Comparison of ENCODE assay signal across 20 mouse cellular contexts in the genomic region with DNA sequence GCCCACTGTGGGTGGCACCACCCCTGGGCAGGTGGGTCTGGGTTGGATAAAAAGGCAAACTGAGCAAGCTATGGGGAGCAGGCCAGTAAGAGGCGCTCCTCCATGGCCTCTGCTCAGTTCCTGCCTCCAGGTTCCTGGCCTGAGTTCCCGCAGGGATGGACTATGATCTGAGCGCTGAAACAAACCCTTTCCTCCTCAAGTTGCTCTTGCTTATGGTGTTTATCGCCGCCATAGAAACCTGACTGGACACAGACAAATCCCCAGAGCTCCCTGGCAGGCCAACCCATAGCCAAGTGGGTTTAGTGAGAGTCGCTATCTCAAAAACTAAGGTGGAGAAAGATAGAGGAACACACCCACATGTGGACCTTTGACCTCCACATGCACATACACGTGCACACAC.
DNase-seq lines count a peak whose midpoint lies in the region; ATAC-seq and TF ChIP-seq lines count a peak whose summit lies in the region.
"Had no signal": no experiment of that assay in that cellular context is flagged by ENCODE, and none has a peak within 500 bp of the region (broad histone marks: within the 10 kb centered on the region; RNA-seq: fewer than 3 reads in every experiment).

No protein-coding gene starts in this region.

- no peak for TF ChIP-seq POLR2A in liver, adult 2 months (IDR thresholded peaks at IDR 0.05; ENCODE audit: extremely low read depth, insufficient read depth, low read length)

- peaks cover 59% of the 10 kb centered on the region for H3K4me1 ChIP-seq in heart, embryonic 15.5 days (replicated peaks)
- peaks cover 33% of the 10 kb centered on the region for H3K4me1 ChIP-seq in liver, adult 2 months (ENCODE audit: control insufficient read depth, insufficient read depth, low read length)
- peaks cover 2% of the 10 kb centered on the region; the same call in 1 of the 2 replicates for H3K4me1 ChIP-seq in liver, embryonic 11.5 days (replicated peaks; ENCODE audit: control insufficient read depth, insufficient read depth, low read length)
- peaks cover 9% of the 10 kb centered on the region for H3K4me1 ChIP-seq in intestine, postnatal 0 days (replicated peaks; ENCODE audit: control insufficient read depth, insufficient read depth, low read length)
- H3K4me1 ChIP-seq: midbrain, embryonic 15.5 days had no signal

- 70% methylated on average over 7 of the region's 7 CpGs for WGBS in heart, embryonic 15.5 days
- 16% methylated on average over 7 of the region's 7 CpGs for WGBS in liver, adult 2 months
- WGBS in liver, embryonic 11.5 days: 76% methylated on average over 7 of the region's 7 CpGs
- 29% methylated on average over 7 of the region's 7 CpGs for WGBS in intestine, postnatal 0 days

- H3K4me2 ChIP-seq in heart, embryonic 15.5 days: no peak overlapping the region
- H3K4me2 ChIP-seq in liver, embryonic 11.5 days: no peak overlapping the region
- 0 out of 2 replicates have a peak overlapping the region, but pooled peaks have one; percentile 17 for H3K4me2 ChIP-seq in intestine, postnatal 0 days (replicated peaks; ENCODE audit: low read depth)
- H3K4me2 ChIP-seq: embryonic facial prominence, embryonic 12.5 days; midbrain, embryonic 15.5 days had no signal

- TF ChIP-seq CTCF in liver, adult 2 months (IDR thresholded peaks at IDR 0.05; ENCODE audit: low read depth, low read length): peak; percentile 22; the same call in 1 of the 2 replicates
- TF ChIP-seq CTCF in intestine, postnatal 0 days (IDR thresholded peaks at IDR 0.05; ENCODE audit: low read depth): peak; percentile 32; the same call in 1 of the 2 replicates

- no peak for DNase-seq in heart, postnatal 4 days
- DNase-seq in liver, adult 2 months (ENCODE audit: extremely low read depth, low read depth, low spot score): peak; percentile 77
- DNase-seq in liver, embryonic 11.5 days (ENCODE audit: low spot score): no peak
- DNase-seq in adipocyte (ENCODE audit: low spot score): peak; percentile 17
- DNase-seq in layer of hippocampus, postnatal 25 days (ENCODE audit: extremely low spot score in 1 of 2, low spot score in 1 of 2): no peak
- DNase-seq in urinary bladder, postnatal 36 days (ENCODE audit: low spot score in 2 of 2): no peak
- DNase-seq: adrenal gland, postnatal 25 days; B cell, adult 2 months; cerebellum, adult 8-10 months; forebrain, postnatal 0 days; retina, postnatal 1 day; right cerebral cortex, postnatal 4 days had no signal

- H3K4me3 ChIP-seq in heart, embryonic 15.5 days: no peak overlapping the region
- no peak overlapping the region for H3K4me3 ChIP-seq in liver, adult 2 months (ENCODE audit: insufficient read depth, low read depth, low read length)
- H3K4me3 ChIP-seq in liver, embryonic 11.5 days (ENCODE audit: low read depth, low read length): no peak overlapping the region
- no peak overlapping the region for H3K4me3 ChIP-seq in intestine, postnatal 0 days (ENCODE audit: low read depth, low read length)
- H3K4me3 ChIP-seq: embryonic facial prominence, embryonic 12.5 days; layer of hippocampus, adult 2 months; limb, embryonic 10.5 days; midbrain, embryonic 15.5 days had no signal

- ATAC-seq in heart, embryonic 15.5 days (replicated peaks; ENCODE audit: insufficient number of reproducible peaks, insufficient read depth, low FRiP score, low read depth): no peak
- no peak for ATAC-seq in liver, embryonic 11.5 days (replicated peaks; ENCODE audit: low FRiP score)
- ATAC-seq in intestine, postnatal 0 days: peak; percentile 77
- ATAC-seq: forebrain, postnatal 0 days; midbrain, embryonic 15.5 days had no signal

- peak overlapping the region; percentile 40 for H3K27ac ChIP-seq in heart, embryonic 15.5 days
- peak overlapping the region; percentile 46; the same call in 1 of the 2 replicates for H3K27ac ChIP-seq in liver, adult 2 months (replicated peaks; ENCODE audit: insufficient read depth, low read depth, low read length)
- no peak overlapping the region for H3K27ac ChIP-seq in liver, embryonic 11.5 days (ENCODE audit: low read depth, low read length)
- H3K27ac ChIP-seq in intestine, postnatal 0 days (ENCODE audit: low read depth, low read length): peak overlapping the region; percentile 41
- H3K27ac ChIP-seq: embryonic facial prominence, embryonic 12.5 days; layer of hippocampus, adult 2 months; limb, embryonic 10.5 days; liver, embryonic 14.5 days; midbrain, embryonic 15.5 days had no signal

- no peaks in the 10 kb centered on the region for H3K9me3 ChIP-seq in heart, embryonic 15.5 days (replicated peaks)
- no peaks in the 10 kb centered on the region for H3K9me3 ChIP-seq in liver, embryonic 11.5 days (ENCODE audit: control insufficient read depth, low read length)
- no peaks in the 10 kb centered on the region for H3K9me3 ChIP-seq in intestine, postnatal 0 days (ENCODE audit: control insufficient read depth)
- H3K9me3 ChIP-seq: embryonic facial prominence, embryonic 12.5 days; limb, embryonic 10.5 days; megakaryocyte, embryonic 14.5 days; midbrain, embryonic 15.5 days had no signal

- H3K36me3 ChIP-seq in heart, embryonic 15.5 days: no peaks in the 10 kb centered on the region
- no peaks in the 10 kb centered on the region for H3K36me3 ChIP-seq in liver, adult 2 months (ENCODE audit: control insufficient read depth, insufficient read depth, low read length)
- H3K36me3 ChIP-seq in liver, embryonic 11.5 days (ENCODE audit: control insufficient read depth, insufficient read depth, low read length): no peaks in the 10 kb centered on the region
- no peaks in the 10 kb centered on the region for H3K36me3 ChIP-seq in intestine, postnatal 0 days (ENCODE audit: control insufficient read depth, insufficient read depth)
- H3K36me3 ChIP-seq: embryonic facial prominence, embryonic 12.5 days; limb, embryonic 10.5 days; midbrain, embryonic 15.5 days had no signal

- no peaks in the 10 kb centered on the region for H3K79me2 ChIP-seq in liver, adult 2 months (ENCODE audit: control insufficient read depth, insufficient read depth, low read length)

- no peak overlapping the region for H3K9ac ChIP-seq in heart, embryonic 15.5 days
- no peak overlapping the region for H3K9ac ChIP-seq in liver, adult 2 months (ENCODE audit: low read depth, low read length)
- H3K9ac ChIP-seq in liver, embryonic 11.5 days (ENCODE audit: low read depth, low read length): no peak overlapping the region
- no peak overlapping the region for H3K9ac ChIP-seq in intestine, postnatal 0 days (ENCODE audit: low read depth, low read length)
- H3K9ac ChIP-seq: embryonic facial prominence, embryonic 12.5 days; forebrain, postnatal 0 days; liver, embryonic 14.5 days; midbrain, embryonic 15.5 days had no signal

- H3K27me3 ChIP-seq in heart, embryonic 15.5 days: peaks cover 10% of the 10 kb centered on the region; the same call in 1 of the 2 replicates
- no peaks in the 10 kb centered on the region for H3K27me3 ChIP-seq in liver, adult 2 months (ENCODE audit: control insufficient read depth, insufficient read depth, low read length)
- H3K27me3 ChIP-seq in liver, embryonic 11.5 days (replicated peaks; ENCODE audit: control insufficient read depth, insufficient read depth, low read length): no peaks in the 10 kb centered on the region
- H3K27me3 ChIP-seq in intestine, postnatal 0 days (replicated peaks; ENCODE audit: control insufficient read depth, insufficient read depth, low read length): no peaks in the 10 kb centered on the region
- H3K27me3 ChIP-seq: embryonic facial prominence, embryonic 12.5 days; midbrain, embryonic 15.5 days had no signal

Comparison
In these comparisons a context has a peak if more than half of its experiments do, and no peak if none do; other contexts are left out.
1. DNase-seq: peak in liver, adult 2 months (single experiment) and adipocyte (single experiment); none in heart, postnatal 4 days (single experiment), liver, embryonic 11.5 days (single experiment), layer of hippocampus, postnatal 25 days (0 of 2) and urinary bladder, postnatal 36 days (0 of 2).